Mouse (Mus musculus): ENCODE data around the gene Gm17617. TPM values are rescaled to one million over a fixed set of nuclear protein-coding genes. Genes with fewer than 3 reads are reported as not detected.
A peak's percentile ranks its signal among the peaks of the same experiment; 100 is the strongest.

The Gm17617 gene
- polyA plus RNA-seq, 1 experiment from 2014 or later = not detected

- 98% methylated on average over 5 of the region's 5 CpGs for WGBS
- H3K4me3 ChIP-seq = no peak overlapping the region
- H3K9ac ChIP-seq (replicated peaks) = no peak overlapping the region
- H3K27me3 ChIP-seq = no peaks in the 10 kb centered on the region
- no peak overlapping the region for H3K4me2 ChIP-seq (replicated peaks)
- H3K4me1 ChIP-seq = peaks cover 25% of the 10 kb centered on the region
- H3K36me3 ChIP-seq = no peaks in the 10 kb centered on the region
- no peaks in the 10 kb centered on the region for H3K9me3 ChIP-seq
- no peak for ATAC-seq (ENCODE audit: low FRiP score, low read depth)
- 0 out of 2 replicates have a peak overlapping the region, but pooled peaks have one; percentile 27 for H3K27ac ChIP-seq (replicated peaks)
Measured at GRCm38 (mm10) chr13:55168255-55168654, 34.9 kb upstream of the Gm17617 start.

GRCm38 (mm10) chr13:55167798-55168197 is 34.5 kb upstream of the Gm17617 start:
- H3K4me1 ChIP-seq = peaks cover 25% of the 10 kb centered on the region
- H3K4me3 ChIP-seq = no peak overlapping the region
- no peaks in the 10 kb centered on the region for H3K9me3 ChIP-seq
- no peaks in the 10 kb centered on the region for H3K27me3 ChIP-seq
- ATAC-seq (ENCODE audit: low FRiP score, low read depth) = no peak
- no peak overlapping the region for H3K27ac ChIP-seq (replicated peaks)
- H3K9ac ChIP-seq (replicated peaks) = no peak overlapping the region
- no peaks in the 10 kb centered on the region for H3K36me3 ChIP-seq
- H3K4me2 ChIP-seq (replicated peaks) = no peak overlapping the region
- WGBS = 82% methylated on average over 11 of the region's 11 CpGs

GRCm38 (mm10) chr13:55166806-55167725 is 33.7 kb upstream of the Gm17617 start:
- no peak overlapping the region for H3K4me3 ChIP-seq
- H3K4me1 ChIP-seq = peaks cover 22% of the 10 kb centered on the region
- no peaks in the 10 kb centered on the region for H3K9me3 ChIP-seq
- no peak overlapping the region for H3K4me2 ChIP-seq (replicated peaks)
- 89% methylated on average over 32 of the region's 32 CpGs for WGBS
- no peak overlapping the region for H3K9ac ChIP-seq (replicated peaks)
- H3K27ac ChIP-seq (replicated peaks) = no peak overlapping the region
- ATAC-seq (ENCODE audit: low FRiP score, low read depth) = no peak
- H3K27me3 ChIP-seq = no peaks in the 10 kb centered on the region
- no peaks in the 10 kb centered on the region for H3K36me3 ChIP-seq

GRCm38 (mm10) chr13:55165831-55166339 is 32.5 kb upstream of the Gm17617 start:
- H3K27ac ChIP-seq (replicated peaks) = no peak overlapping the region

GRCm38 (mm10) chr13:55163553-55163952 is 30.2 kb upstream of the Gm17617 start:
- ATAC-seq (ENCODE audit: low FRiP score, low read depth) = no peak
- H3K36me3 ChIP-seq = no peaks in the 10 kb centered on the region
- WGBS = 57% methylated on average over 5 of the region's 5 CpGs

More at GRCm38 (mm10) chr13:55165831-55166339, 32.5 kb upstream of the Gm17617 start:
- 91% methylated on average over 16 of the region's 16 CpGs for WGBS
- ATAC-seq (ENCODE audit: low FRiP score, low read depth) = no peak
- H3K4me1 ChIP-seq = peaks cover 11% of the 10 kb centered on the region; the same call in 1 of the 2 replicates
- no peaks in the 10 kb centered on the region for H3K27me3 ChIP-seq
- no peaks in the 10 kb centered on the region for H3K9me3 ChIP-seq
- no peaks in the 10 kb centered on the region for H3K36me3 ChIP-seq
- no peak overlapping the region for H3K9ac ChIP-seq (replicated peaks)
- no peak overlapping the region for H3K4me3 ChIP-seq
- H3K4me2 ChIP-seq (replicated peaks) = no peak overlapping the region

GRCm38 (mm10) chr13:55162365-55162764 is 29.0 kb upstream of the Gm17617 start:
- Histone ChIP-seq H3K36me3 (no peaks in the 10 kb centered on the region), H3K9ac (replicated peaks) (no peak overlapping the region), H3K4me1 (no peaks in the 10 kb centered on the region), H3K27me3 (no peaks in the 10 kb centered on the region), H3K4me2 (replicated peaks) (no peak overlapping the region), H3K4me3 (no peak overlapping the region), H3K9me3 (no peaks in the 10 kb centered on the region), H3K27ac (replicated peaks) (no peak overlapping the region)
- WGBS = 65% methylated on average over 7 of the region's 7 CpGs
- no peak for ATAC-seq (ENCODE audit: low FRiP score, low read depth)

More at GRCm38 (mm10) chr13:55163553-55163952, 30.2 kb upstream of the Gm17617 start:
- Histone ChIP-seq H3K4me2 (replicated peaks) (no peak overlapping the region), H3K9me3 (no peaks in the 10 kb centered on the region), H3K27me3 (no peaks in the 10 kb centered on the region), H3K4me3 (no peak overlapping the region), H3K4me1 (peaks cover 2% of the 10 kb centered on the region; the same call in 1 of the 2 replicates), H3K9ac (replicated peaks) (no peak overlapping the region), H3K27ac (replicated peaks) (no peak overlapping the region)

- Histone ChIP-seq H3K4me1 (peaks cover 9% of the 10 kb centered on the region), H3K27ac (replicated peaks) (no peak overlapping the region), H3K4me2 (replicated peaks) (no peak overlapping the region), H3K36me3 (no peaks in the 10 kb centered on the region), H3K27me3 (peaks cover 54% of the 10 kb centered on the region), H3K4me3 (no peak overlapping the region), H3K9me3 (no peaks in the 10 kb centered on the region), H3K9ac (replicated peaks) (no peak overlapping the region)
- ATAC-seq (ENCODE audit: low FRiP score, low read depth) = no peak
- WGBS = 86% methylated on average over 5 of the region's 5 CpGs
Measured at GRCm38 (mm10) chr13:55153951-55154350, 20.6 kb upstream of the Gm17617 start.

- Histone ChIP-seq H3K4me1 (peaks cover 9% of the 10 kb centered on the region), H3K4me3 (peak within 1 kb of the TSS; percentile 52), H3K27ac (replicated peaks) (no peak within 1 kb of the TSS), H3K9ac (replicated peaks) (peak within 1 kb of the TSS; percentile 57), H3K9me3 (no peaks in the 10 kb centered on the region), H3K27me3 (peaks cover 54% of the 10 kb centered on the region), H3K36me3 (no peaks in the 10 kb centered on the region), H3K4me2 (replicated peaks) (peak within 1 kb of the TSS; percentile 91)
- WGBS = 2% methylated on average over 65 of the region's 68 CpGs
- ATAC-seq (ENCODE audit: low FRiP score, low read depth) = peak; percentile 54
Measured at GRCm38 (mm10) chr13:55152621-55153415, 19.5 kb upstream of the Gm17617 start, which contains the start of gene Fgfr4. TSS of gene Fgfr4 (plus strand) at chr13:55152640.

GRCm38 (mm10) chr13:55140271-55140670 is 6.9 kb upstream of the Gm17617 start:
- ATAC-seq (ENCODE audit: low FRiP score, low read depth) = no peak
- H3K27ac ChIP-seq (replicated peaks) = no peak overlapping the region
- H3K4me3 ChIP-seq = no peak overlapping the region
- H3K4me2 ChIP-seq (replicated peaks) = no peak overlapping the region
- no peaks in the 10 kb centered on the region for H3K27me3 ChIP-seq
- H3K36me3 ChIP-seq = no peaks in the 10 kb centered on the region
- H3K9me3 ChIP-seq = no peaks in the 10 kb centered on the region
- H3K4me1 ChIP-seq = 0 out of 2 replicates have a peak, but pooled peaks cover 1% of the 10 kb centered on the region
- no peak overlapping the region for H3K9ac ChIP-seq (replicated peaks)
- 62% methylated on average over 2 of the region's 2 CpGs for WGBS

- Histone ChIP-seq H3K36me3 (peaks cover 34% of the 10 kb centered on the region), H3K9me3 (no peaks in the 10 kb centered on the region), H3K27me3 (no peaks in the 10 kb centered on the region), H3K9ac (replicated peaks) (no peak overlapping the region), H3K4me3 (no peak overlapping the region), H3K4me1 (0 out of 2 replicates have a peak, but pooled peaks cover 4% of the 10 kb centered on the region), H3K4me2 (replicated peaks) (no peak overlapping the region), H3K27ac (replicated peaks) (no peak overlapping the region)
- 10% methylated on average over 5 of the region's 5 CpGs for WGBS
- no peak for ATAC-seq (ENCODE audit: low FRiP score, low read depth)
Measured at GRCm38 (mm10) chr13:55135382-55135781, 2.0 kb upstream of the Gm17617 start.

- WGBS = 97% methylated on average over 6 of the region's 6 CpGs
- H3K36me3 ChIP-seq = peaks cover 53% of the 10 kb centered on the region
Measured at GRCm38 (mm10) chr13:55124903-55125302, 8.4 kb downstream of the Gm17617 start.

More at GRCm38 (mm10) chr13:55124903-55125302, 8.4 kb downstream of the Gm17617 start:
- H3K4me2 ChIP-seq (replicated peaks) = no peak overlapping the region
- H3K9ac ChIP-seq (replicated peaks) = no peak overlapping the region
- no peak overlapping the region for H3K4me3 ChIP-seq
- H3K27me3 ChIP-seq = no peaks in the 10 kb centered on the region
- no peak for ATAC-seq (ENCODE audit: low FRiP score, low read depth)
- H3K4me1 ChIP-seq = no peaks in the 10 kb centered on the region
- H3K27ac ChIP-seq (replicated peaks) = no peak overlapping the region
- H3K9me3 ChIP-seq = no peaks in the 10 kb centered on the region
